Mouse (Mus musculus) lung, postnatal 36 days (tissue): ENCODE results near the gene Tcea2.
A peak's percentile ranks its signal among the peaks of the same experiment; 100 is the strongest.

Source experiments
- DNase-seq: peaks from one replicate; pipeline ENCODE4 v3.0.0; 2022; ENCODE audit warnings: mixed read lengths

Tcea2 gene

GRCm38 (mm10) chr2:181675454-181675853, 4.7 kb upstream of the Tcea2 start:
- peak; percentile 92 for DNase-seq

GRCm38 (mm10) chr2:181676424-181676823, 3.7 kb upstream of the Tcea2 start:
- DNase-seq = peak; percentile 54

GRCm38 (mm10) chr2:181677096-181677754, 2.9 kb upstream of the Tcea2 start:
- DNase-seq = peak; percentile 81

- peak; percentile 71 for DNase-seq
Measured at GRCm38 (mm10) chr2:181677755-181678098, 2.4 kb upstream of the Tcea2 start.

- peak; percentile 94 for DNase-seq
Measured at GRCm38 (mm10) chr2:181678780-181679179, 1.3 kb upstream of the Tcea2 start.

- no peak for DNase-seq
Measured at GRCm38 (mm10) chr2:181680716-181681117, 607 bp downstream of the Tcea2 start.

GRCm38 (mm10) chr2:181681978-181682377, 1.9 kb downstream of the Tcea2 start:
- DNase-seq = no peak

GRCm38 (mm10) chr2:181683381-181683780, 3.3 kb downstream of the Tcea2 start:
- no peak for DNase-seq

GRCm38 (mm10) chr2:181684713-181685112, 4.6 kb downstream of the Tcea2 start:
- DNase-seq = no peak

- DNase-seq = no peak
Measured at GRCm38 (mm10) chr2:181685686-181686085, 5.6 kb downstream of the Tcea2 start.

- no peak for DNase-seq
Measured at GRCm38 (mm10) chr2:181687586-181687985, 7.5 kb downstream of the Tcea2 start.

- no peak for DNase-seq
Measured at GRCm38 (mm10) chr2:181689466-181690160, 9.5 kb downstream of the Tcea2 start.

GRCm38 (mm10) chr2:181691083-181691482, 11.0 kb downstream of the Tcea2 start:
- no peak for DNase-seq

- DNase-seq = peak; percentile 40
Measured at GRCm38 (mm10) chr2:181691571-181691970, 11.5 kb downstream of the Tcea2 start.

GRCm38 (mm10) chr2:181692304-181692703, 12.2 kb downstream of the Tcea2 start:
- no peak for DNase-seq

- peak; percentile 88 for DNase-seq
Measured at GRCm38 (mm10) chr2:181693339-181694280, 13.5 kb downstream of the Tcea2 start, which contains the start of gene Rgs19. Gene Rgs19, minus strand, starts transcription at chr2:181693977.

GRCm38 (mm10) chr2:181694581-181694980, 14.5 kb downstream of the Tcea2 start:
- DNase-seq = no peak

GRCm38 (mm10) chr2:181695776-181696175, 15.7 kb downstream of the Tcea2 start:
- no peak for DNase-seq

GRCm38 (mm10) chr2:181696801-181697420, 16.8 kb downstream of the Tcea2 start:
- no peak for DNase-seq

GRCm38 (mm10) chr2:181698241-181698640, 18.1 kb downstream of the Tcea2 start, which contains the start of gene Lkaaear1:
Gene Lkaaear1, minus strand, starts transcription at chr2:181698442.
- DNase-seq = no peak

GRCm38 (mm10) chr2:181706668-181707067, 26.6 kb downstream of the Tcea2 start:
- peak; percentile 61 for DNase-seq

GRCm38 (mm10) chr2:181713749-181714148, 33.6 kb downstream of the Tcea2 start:
- no peak for DNase-seq

GRCm38 (mm10) chr2:181714903-181715326, 34.8 kb downstream of the Tcea2 start, which contains the start of gene Oprl1:
Gene Oprl1, plus strand, starts transcription at chr2:181715016.
- DNase-seq = no peak
